Mouse (Mus musculus) forebrain, embryonic 16.5 days (tissue): Measurements from ENCODE around the gene Nr2f2. TPM values are rescaled to one million over a fixed set of nuclear protein-coding genes. Genes with fewer than 3 reads are reported as not detected.

Experiments
- ATAC-seq: fragments of 200-750 bp; cut with Nextera tagmentation; 2 replicates; pipeline ENCODE4 v1.8.0; 2017; ENCODE audit warnings: mild to moderate bottlenecking, moderate library complexity
- H3K27ac ChIP-seq: fragments of 300-500 bp; sonication (generic); 2 replicates; pipeline ENCODE4 v1.5.1; 2014; ENCODE audit warnings: low read length, control low read depth
- H3K27me3 ChIP-seq: fragments of 300-500 bp; sonication (generic); replicated peaks from 2 replicates; pipeline ENCODE4 v1.6.1; 2014; ENCODE audit warnings: low read length; ENCODE audit not compliant: control insufficient read depth, insufficient read depth
- H3K36me3 ChIP-seq: fragments of 300-500 bp; sonication (generic); 2 replicates; pipeline ENCODE4 v1.6.1; 2014; ENCODE audit not compliant: control insufficient read depth, insufficient read depth
- H3K4me1 ChIP-seq: fragments of 300-500 bp; sonication (generic); replicated peaks from 2 replicates; pipeline ENCODE4 v1.6.1; 2014; ENCODE audit warnings: low read length; ENCODE audit not compliant: control insufficient read depth, insufficient read depth
- H3K4me2 ChIP-seq: fragments of 300-500 bp; sonication (generic); 2 replicates; pipeline ENCODE4 v1.6.1; 2014; ENCODE audit warnings: mild to moderate bottlenecking, low read length, control low read depth
- H3K4me3 ChIP-seq: fragments of 300-500 bp; sonication (generic); replicated peaks from 2 replicates; pipeline ENCODE4 v1.5.1; 2014; ENCODE audit warnings: mild to moderate bottlenecking, low read length, control low read depth
- H3K9ac ChIP-seq: fragments of 300-500 bp; sonication (generic); replicated peaks from 2 replicates; pipeline ENCODE4 v1.6.1; 2014; ENCODE audit warnings: low read depth, low read length, control low read depth
- H3K9me3 ChIP-seq: fragments of 300-500 bp; sonication (generic); 2 replicates; pipeline ENCODE4 v1.6.1; 2016; ENCODE audit warnings: low read length; ENCODE audit not compliant: control insufficient read depth
- WGBS: fragments of 180-500 bp; shearing (Covaris S2); extraction: QIAGEN DNeasy Blood & Tissue Kit; methylation state at CpG from one replicate; pipeline ENCODE4 v1.1.7; 2014; 5-methylcytosine and 5-hydroxymethylcytosine counted together
- polyA plus RNA-seq: library from polyadenylated mRNA; unstranded; fragments of >200 nt; fragmentation: Nextera tagmentation; extraction: Ambion mirVana; gene quantifications from 2 replicates; pipeline ENCODE4 v1.2.1, GENCODE M21; 2015

The Nr2f2 gene
- polyA plus RNA-seq, 1 experiment from 2014 or later, result 88.4 TPM

- ATAC-seq, result no peak
- Histone ChIP-seq H3K9me3 (no peaks in the 10 kb centered on the region), H3K27ac (peak overlapping the region; percentile 69; the same call in 1 of the 2 replicates), H3K4me1 (peaks cover 9% of the 10 kb centered on the region), H3K4me2 (peak overlapping the region; percentile 50), H3K36me3 (no peaks in the 10 kb centered on the region), H3K9ac (peak overlapping the region; percentile 50; the same call in 1 of the 2 replicates), H3K27me3 (peaks cover 56% of the 10 kb centered on the region), H3K4me3 (peak overlapping the region; percentile 32)
- 19% methylated on average over 4 of the region's 4 CpGs for WGBS
Observed at GRCm38 (mm10) chr7:70368751-70369060, 2.2 kb upstream of the Nr2f2 start.

GRCm38 (mm10) chr7:70368268-70368655 is 1.7 kb upstream of the Nr2f2 start:
- peaks cover 59% of the 10 kb centered on the region for H3K27me3 ChIP-seq
- no peak overlapping the region for H3K9ac ChIP-seq
- H3K9me3 ChIP-seq, result no peaks in the 10 kb centered on the region
- peak overlapping the region; percentile 50 for H3K4me2 ChIP-seq
- peak overlapping the region; percentile 32 for H3K4me3 ChIP-seq
- 9% methylated on average over 6 of the region's 6 CpGs for whole genome bisulfite sequencing
- H3K27ac ChIP-seq, result peak overlapping the region; percentile 41; the same call in 1 of the 2 replicates
- no peaks in the 10 kb centered on the region for H3K36me3 ChIP-seq
- peaks cover 9% of the 10 kb centered on the region for H3K4me1 ChIP-seq
- no peak for ATAC-seq

- Histone ChIP-seq H3K9me3 (no peaks in the 10 kb centered on the region), H3K4me3 (peak overlapping the region; percentile 32), H3K9ac (peak overlapping the region; percentile 18), H3K4me2 (peak overlapping the region; percentile 50), H3K27ac (peak overlapping the region; percentile 71), H3K36me3 (no peaks in the 10 kb centered on the region), H3K4me1 (peaks cover 9% of the 10 kb centered on the region), H3K27me3 (peaks cover 60% of the 10 kb centered on the region)
- ATAC-seq, result no peak
- 5% methylated on average over 15 of the region's 16 CpGs for WGBS
Observed at GRCm38 (mm10) chr7:70367591-70368267, 1.2 kb upstream of the Nr2f2 start.

DNA sequence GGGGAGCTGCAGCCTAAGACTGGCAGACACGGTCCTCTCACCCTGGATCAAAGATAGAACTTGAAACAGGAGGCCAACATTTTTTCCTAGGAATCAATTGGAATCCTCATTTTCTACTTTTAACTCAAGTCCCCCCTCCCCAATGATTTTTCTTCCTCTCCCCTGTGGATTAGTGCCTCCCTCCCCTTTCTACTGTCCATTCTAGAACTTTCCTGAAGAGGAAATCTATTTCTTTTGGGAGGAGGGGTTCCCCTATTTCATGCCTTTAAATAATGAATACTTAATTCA is 217 bp upstream of the Nr2f2 start:
- Histone ChIP-seq H3K27me3 (peaks cover 55% of the 10 kb centered on the region), H3K4me3 (peak overlapping the region; percentile 46), H3K4me1 (peaks cover 12% of the 10 kb centered on the region), H3K27ac (peak overlapping the region; percentile 87; the same call in 1 of the 2 replicates), H3K36me3 (no peaks in the 10 kb centered on the region), H3K9ac (peak overlapping the region; percentile 64), H3K4me2 (peak overlapping the region; percentile 15), H3K9me3 (no peaks in the 10 kb centered on the region)
- no peak for ATAC-seq
- 7% methylated on average over 1 of the region's 1 CpGs for WGBS

DNA sequence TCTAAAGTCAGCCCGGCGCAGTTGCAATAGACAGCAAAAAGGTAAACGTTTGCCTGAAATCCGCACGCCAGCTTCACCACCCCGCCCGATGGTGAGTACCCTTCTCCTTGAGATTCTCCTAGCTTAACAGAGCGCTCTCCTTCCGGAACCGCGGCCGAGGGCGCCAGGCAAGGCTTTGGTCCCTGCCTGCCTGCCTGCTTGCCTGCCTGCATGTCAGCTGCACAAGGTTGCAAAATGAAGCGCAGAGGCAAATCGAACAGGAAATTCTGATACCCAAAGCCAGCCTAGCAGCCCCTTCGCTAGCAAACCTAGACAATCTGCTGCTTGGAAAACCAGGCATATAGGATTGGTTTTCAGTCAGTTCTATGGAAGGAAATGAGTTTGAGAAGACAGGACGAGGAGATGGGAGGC is 1.1 kb downstream of the Nr2f2 start:
- no peak for ATAC-seq
- Histone ChIP-seq H3K36me3 (no peaks in the 10 kb centered on the region), H3K4me1 (peaks cover 16% of the 10 kb centered on the region), H3K27me3 (peaks cover 46% of the 10 kb centered on the region), H3K9me3 (no peaks in the 10 kb centered on the region), H3K4me2 (peak overlapping the region; percentile 43), H3K27ac (peak overlapping the region; percentile 87), H3K9ac (peak overlapping the region; percentile 64), H3K4me3 (peak overlapping the region; percentile 46)
- under 1% methylated on average over 17 of the region's 17 CpGs for WGBS

GRCm38 (mm10) chr7:70364798-70365197 is 1.7 kb downstream of the Nr2f2 start:
- H3K9me3 ChIP-seq, result no peaks in the 10 kb centered on the region
- H3K36me3 ChIP-seq, result no peaks in the 10 kb centered on the region
- no peak for ATAC-seq
- peaks cover 43% of the 10 kb centered on the region for H3K27me3 ChIP-seq
- 1% methylated on average over 3 of the region's 3 CpGs for WGBS
- peaks cover 18% of the 10 kb centered on the region for H3K4me1 ChIP-seq
- peak overlapping the region; percentile 87 for H3K27ac ChIP-seq
- peak overlapping the region; percentile 64 for H3K9ac ChIP-seq
- H3K4me2 ChIP-seq, result peak overlapping the region; percentile 43
- peak overlapping the region; percentile 46 for H3K4me3 ChIP-seq

DNA sequence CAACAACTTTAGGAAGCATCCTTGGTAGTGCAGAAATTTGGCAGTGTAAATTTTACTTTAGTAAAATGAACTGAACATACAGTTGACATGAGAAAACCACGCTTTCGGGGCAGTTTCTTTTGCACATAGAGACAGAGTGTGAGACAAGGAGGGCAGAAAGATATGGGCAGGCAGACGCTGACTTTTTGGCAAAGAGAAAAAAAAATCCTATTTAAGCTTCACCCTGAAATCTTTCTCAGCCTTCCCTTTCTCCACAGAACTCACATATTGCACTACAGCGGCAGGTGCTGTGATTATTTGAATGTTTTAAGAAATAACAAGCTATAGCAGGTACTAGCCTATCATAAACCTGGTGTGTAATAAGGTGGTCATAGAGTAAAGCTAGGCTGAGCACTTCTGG is 3.2 kb downstream of the Nr2f2 start:
- peak overlapping the region; percentile 44; the same call in 1 of the 2 replicates for H3K27ac ChIP-seq

DNA sequence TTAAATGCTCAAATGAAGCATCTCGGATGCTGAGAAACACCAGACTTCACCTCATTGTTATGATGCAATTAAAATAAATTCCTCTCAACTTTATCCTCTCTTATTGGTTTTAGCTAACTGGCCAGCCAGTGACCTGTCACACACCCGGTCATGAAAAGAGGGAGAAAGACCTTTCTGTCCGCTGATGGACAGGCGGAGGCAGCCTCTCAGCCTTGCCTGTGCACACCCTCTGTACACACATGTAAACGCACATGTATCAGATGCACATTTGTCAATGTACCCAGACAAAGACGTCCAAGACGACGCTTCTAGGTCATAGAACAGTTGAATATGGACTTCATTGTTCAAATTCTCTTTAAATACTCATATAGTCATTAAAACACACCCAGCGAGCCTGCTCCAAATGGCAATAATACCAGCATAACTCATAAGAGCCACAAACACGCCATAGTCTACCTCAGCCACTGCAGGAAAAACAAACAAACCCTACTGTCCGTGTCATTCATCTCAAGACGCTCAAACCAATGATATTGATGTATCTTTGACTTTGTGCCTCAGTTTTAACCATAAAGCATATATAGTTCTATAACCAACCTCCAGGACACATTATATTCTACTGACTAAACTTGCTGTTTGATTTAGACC is 3.9 kb downstream of the Nr2f2 start:
- H3K4me2 ChIP-seq, result peak overlapping the region; percentile 90
- peaks cover 25% of the 10 kb centered on the region for H3K27me3 ChIP-seq
- ATAC-seq, result no peak
- peaks cover 20% of the 10 kb centered on the region for H3K4me1 ChIP-seq
- H3K4me3 ChIP-seq, result peak overlapping the region; percentile 70
- H3K9ac ChIP-seq, result peak overlapping the region; percentile 80
- H3K27ac ChIP-seq, result peak overlapping the region; percentile 37
- H3K9me3 ChIP-seq, result no peaks in the 10 kb centered on the region
- H3K36me3 ChIP-seq, result no peaks in the 10 kb centered on the region
- WGBS, result 5% methylated on average over 12 of the region's 12 CpGs

More for the DNA sequence above, 3.2 kb downstream of the Nr2f2 start:
- H3K9ac ChIP-seq, result no peak overlapping the region
- no peaks in the 10 kb centered on the region for H3K9me3 ChIP-seq
- WGBS, result 19% methylated on average over 4 of the region's 4 CpGs
- H3K4me1 ChIP-seq, result peaks cover 20% of the 10 kb centered on the region
- ATAC-seq, result no peak
- H3K4me3 ChIP-seq, result no peak overlapping the region
- H3K27me3 ChIP-seq, result peaks cover 32% of the 10 kb centered on the region
- no peaks in the 10 kb centered on the region for H3K36me3 ChIP-seq
- peak overlapping the region; percentile 4; the same call in 1 of the 2 replicates for H3K4me2 ChIP-seq

GRCm38 (mm10) chr7:70361383-70362364 is 4.9 kb downstream of the Nr2f2 start:
- H3K36me3 ChIP-seq, result no peaks in the 10 kb centered on the region
- peak overlapping the region; percentile 80 for H3K9ac ChIP-seq
- peaks cover 20% of the 10 kb centered on the region for H3K4me1 ChIP-seq
- peak overlapping the region; percentile 70 for H3K4me3 ChIP-seq
- peaks cover 24% of the 10 kb centered on the region for H3K27me3 ChIP-seq
- WGBS, result under 1% methylated on average over 80 of the region's 98 CpGs
- peak overlapping the region; percentile 90 for H3K4me2 ChIP-seq
- peak; percentile 93 for ATAC-seq
- peak overlapping the region; percentile 92 for H3K27ac ChIP-seq
- H3K9me3 ChIP-seq, result no peaks in the 10 kb centered on the region
